Mouse (Mus musculus) G1E (cell line): ENCODE measurements around the gene Lgals7.

ENCODE experiments used
- CTCF ChIP-seq: IDR thresholded peaks from 2 replicates; pipeline ENCODE4 v1.5.1; 2012; ENCODE audit warnings: low read depth, low read length, inconsistent platforms, mixed read lengths
- GATA1 ChIP-seq: IDR thresholded peaks from 2 replicates; pipeline ENCODE4 v1.6.1; 2012; ENCODE audit warnings: borderline replicate concordance, low read length, inconsistent platforms, mixed read lengths
- GATA2 ChIP-seq: IDR thresholded peaks from 2 replicates; pipeline ENCODE4 v1.6.1; 2012; ENCODE audit warnings: low read depth, low read length, inconsistent platforms, borderline replicate concordance
- POLR2AphosphoS5 ChIP-seq: IDR thresholded peaks from 2 replicates; pipeline ENCODE4 v1.6.1; 2012; ENCODE audit warnings: low read depth, low read length, inconsistent platforms; ENCODE audit not compliant: insufficient replicate concordance

- no peak for TF ChIP-seq CTCF
- no peak for TF ChIP-seq GATA1
- TF ChIP-seq POLR2AphosphoS5, result no peak
- no peak for TF ChIP-seq GATA2
These were observed 46.7 kb upstream of the Lgals7 start for GRCm38 (mm10) chr7:28816920-28817319.
